Mouse (Mus musculus) mouse trophoblast stem cell (cell line): Measurements from ENCODE around the gene Dcun1d4.

Experiments used
- in situ Hi-C, 2 experiments: fragments of 300-500 bp; cut with MseI, MboI; formaldehyde crosslinking; loops; 2 replicates in 1 of 2; 3 replicates in 1 of 2; pipeline ENCODE4 v1.15.1; 2025

Gene Dcun1d4

DNA sequence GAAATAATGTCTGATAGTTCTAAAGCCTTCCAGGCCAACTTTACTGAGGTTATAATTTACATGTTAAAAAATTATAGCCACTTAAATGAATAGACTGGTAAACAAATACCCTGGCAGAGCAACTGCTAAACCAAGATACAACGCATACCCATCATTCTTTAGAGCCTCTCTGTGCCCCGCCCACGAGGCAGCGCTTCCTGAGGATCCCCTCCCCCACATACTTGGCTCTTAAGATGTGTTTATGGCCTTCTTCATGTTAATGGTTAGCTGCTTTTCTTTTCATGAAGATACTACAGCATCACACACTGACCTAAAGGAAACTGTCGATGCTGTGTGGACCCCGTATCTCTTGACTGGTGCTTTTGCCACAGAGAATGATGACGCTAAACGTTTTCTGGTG is 17.8 kb downstream of the Dcun1d4 start:
- in situ Hi-C loops = no loop called here

DNA sequence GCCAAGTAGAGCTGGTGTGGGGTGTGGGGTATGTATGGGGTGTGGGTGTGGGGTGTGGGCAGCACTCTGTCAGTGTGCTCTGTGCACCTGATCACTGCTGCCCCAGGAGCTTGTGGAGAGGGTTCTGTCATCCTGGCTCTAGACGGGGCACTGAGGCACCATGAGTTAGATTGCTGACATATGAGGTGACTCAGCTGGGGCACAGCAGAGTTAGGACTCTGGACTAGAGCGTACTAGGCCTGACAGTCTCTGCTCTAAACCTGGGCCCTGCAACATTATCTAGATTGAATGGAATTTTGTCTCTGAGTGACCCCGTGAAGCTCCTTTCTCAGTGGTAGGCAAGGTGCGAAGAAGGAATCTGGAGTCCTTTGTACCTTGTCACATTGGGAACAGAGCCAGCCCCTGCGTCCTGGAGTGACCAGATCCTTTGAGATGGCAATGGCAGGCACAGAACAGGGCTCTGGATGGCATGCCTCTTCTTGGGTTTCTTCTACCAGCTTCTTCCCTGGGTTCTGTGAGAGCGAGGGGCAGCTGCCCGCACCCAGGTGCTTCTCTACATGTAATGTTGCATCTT is 20.2 kb downstream of the Dcun1d4 start:
- in situ Hi-C loops = no loop called here

DNA sequence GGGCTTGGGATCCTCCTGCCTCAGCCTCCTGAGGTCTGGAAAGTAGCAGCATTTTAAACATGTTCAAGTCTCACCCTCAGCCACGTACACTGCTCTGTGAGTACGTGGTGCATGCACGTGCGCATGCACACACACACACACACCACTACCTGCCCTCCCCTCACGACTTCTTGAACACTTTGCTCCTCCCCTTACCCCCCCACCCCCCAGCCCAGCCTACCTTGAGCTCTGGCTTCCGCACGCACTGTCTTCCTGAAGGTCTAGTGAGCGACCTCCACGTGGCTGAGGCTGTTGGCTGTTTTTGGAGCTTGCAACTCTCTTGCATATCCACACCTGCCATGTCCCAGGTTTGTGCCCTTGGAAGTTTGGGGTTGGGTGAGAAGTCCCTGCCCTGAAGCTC is 21.6 kb downstream of the Dcun1d4 start:
- in situ Hi-C loops = no loop called here

DNA sequence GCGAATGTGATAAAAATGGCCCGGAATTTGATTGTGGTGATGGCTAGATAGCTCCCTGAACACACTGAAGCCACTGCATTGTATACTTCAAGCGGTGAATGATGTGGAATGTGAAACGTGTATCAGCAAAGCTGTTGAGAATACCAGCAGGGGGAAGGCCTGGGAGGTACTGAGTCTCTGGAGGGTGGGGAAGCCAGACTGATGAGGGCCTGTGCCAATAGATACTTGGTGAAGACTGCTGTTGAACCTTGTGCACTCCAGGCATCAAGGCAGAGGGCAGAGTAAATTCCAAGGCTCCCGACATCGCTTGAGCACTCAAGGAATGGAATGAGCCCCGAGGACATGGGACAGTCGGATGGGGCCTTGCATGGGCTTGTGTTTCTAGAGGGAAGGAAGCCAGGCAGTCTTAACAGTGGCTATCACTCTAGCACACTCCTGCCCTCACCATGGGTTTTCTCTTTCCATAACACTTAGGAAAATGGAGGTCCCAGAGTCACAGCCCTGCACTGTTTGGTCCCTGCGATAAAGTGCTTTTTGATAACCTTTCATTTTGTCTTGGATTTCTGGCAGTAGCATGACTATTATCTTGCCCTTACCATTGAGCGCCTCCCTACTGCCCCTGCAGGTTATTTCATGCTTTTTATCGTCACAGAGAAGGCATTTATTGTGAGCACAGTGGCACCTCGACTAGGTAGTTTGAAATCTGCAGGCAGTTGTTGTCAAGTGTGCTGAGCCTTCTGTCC is 22.4 kb downstream of the Dcun1d4 start:
- in situ Hi-C loops = no loop called here

DNA sequence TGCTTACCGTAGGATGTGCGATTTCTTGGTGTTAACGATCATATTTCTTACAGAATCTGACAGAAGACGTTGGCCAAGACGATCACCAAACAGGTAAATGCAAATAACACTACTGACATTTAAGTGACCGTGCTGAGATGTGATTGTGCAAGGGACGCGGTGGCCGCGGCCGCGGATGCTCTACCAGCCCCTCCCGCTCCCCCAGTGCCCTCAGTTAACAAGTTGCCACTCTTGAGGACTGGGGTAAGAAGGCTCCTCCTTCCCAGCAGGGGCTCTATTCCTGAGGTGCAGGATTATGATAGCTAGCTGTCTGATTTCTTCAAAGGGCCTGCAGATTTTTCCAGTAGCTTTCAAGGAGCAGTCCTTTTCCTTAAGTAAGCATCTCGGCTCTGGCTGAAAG is 30.3 kb downstream of the Dcun1d4 start:
- in situ Hi-C loops = no loop called here

DNA sequence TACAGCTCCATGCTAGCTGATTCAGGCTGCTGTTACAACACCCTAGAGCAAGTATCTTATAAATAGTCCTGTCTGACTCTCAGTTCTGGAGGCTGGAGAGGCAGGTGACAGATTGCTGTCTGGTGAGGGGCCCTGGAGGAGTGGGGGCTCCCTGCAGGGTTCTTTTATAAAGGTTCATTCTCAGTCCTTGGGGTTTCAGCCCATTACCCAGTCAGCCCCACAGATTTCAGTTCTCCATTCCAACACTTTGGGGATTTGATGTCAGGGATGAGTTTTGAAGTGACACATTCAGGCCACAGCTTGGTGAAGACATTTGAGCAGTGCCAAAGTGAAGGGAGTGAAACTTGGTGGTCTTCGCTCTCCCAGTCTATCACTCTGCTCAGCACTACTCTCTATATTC is 31.4 kb downstream of the Dcun1d4 start:
- in situ Hi-C loops = no loop called here

DNA sequence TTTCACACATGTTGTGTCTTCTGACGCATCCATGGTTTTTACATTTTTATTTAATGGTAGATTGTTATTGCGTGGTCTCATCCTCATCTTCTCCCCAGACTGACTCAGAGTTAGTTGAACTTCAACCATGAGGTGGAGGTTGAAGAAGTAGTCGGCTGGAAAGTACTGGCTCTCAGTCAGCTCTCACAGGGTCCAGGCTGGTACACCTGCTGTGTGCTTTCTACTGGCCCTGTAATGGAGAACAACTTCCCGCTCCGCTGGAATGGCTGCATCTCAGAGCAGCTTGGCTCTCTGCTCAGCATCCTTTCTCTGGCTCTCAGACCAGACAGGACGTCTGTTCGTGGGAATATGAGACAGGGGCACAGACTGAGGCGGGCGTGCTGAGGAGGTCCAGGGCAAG is 31.9 kb downstream of the Dcun1d4 start:
- in situ Hi-C loops = no loop called here

DNA sequence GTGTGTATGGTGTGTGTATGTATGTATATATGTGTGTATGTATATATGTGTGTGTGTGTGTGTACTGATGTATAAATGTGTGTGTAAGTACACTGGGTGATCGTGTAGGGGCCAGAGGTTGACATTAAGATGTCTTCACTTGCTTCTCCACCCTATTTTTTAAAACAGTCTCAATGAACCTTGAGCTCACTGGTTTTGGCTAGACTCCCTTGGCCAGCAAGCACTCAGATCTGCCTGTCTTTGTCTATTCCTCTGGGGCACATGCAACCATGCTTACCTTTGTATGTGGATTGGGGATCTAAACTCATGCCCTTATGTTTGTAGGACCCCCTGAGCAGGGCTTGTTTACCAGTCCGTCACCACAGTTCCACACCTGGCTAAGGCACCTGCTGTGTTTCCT is 33.4 kb downstream of the Dcun1d4 start:
- in situ Hi-C loops = no loop called here

DNA sequence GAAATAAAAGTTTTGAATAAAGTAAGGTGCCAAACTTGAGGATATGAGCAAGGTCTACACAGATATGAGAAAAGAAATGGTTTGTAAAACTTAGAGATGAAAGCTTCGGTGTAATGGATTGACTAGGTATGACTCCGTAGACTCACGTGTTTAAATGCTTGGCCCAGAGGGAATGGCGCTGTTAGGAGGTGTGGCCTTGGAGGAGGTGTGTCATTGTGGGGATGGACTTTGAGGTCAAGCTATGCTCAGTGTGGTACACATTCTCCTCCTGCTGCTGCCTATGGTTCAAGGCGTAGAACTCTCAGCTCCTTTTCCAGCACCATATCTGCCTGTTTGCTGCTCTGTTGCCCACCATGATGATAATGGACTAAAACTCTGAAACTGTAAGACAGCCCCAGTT is 36.5 kb downstream of the Dcun1d4 start:
- in situ Hi-C loops = no loop called here

DNA sequence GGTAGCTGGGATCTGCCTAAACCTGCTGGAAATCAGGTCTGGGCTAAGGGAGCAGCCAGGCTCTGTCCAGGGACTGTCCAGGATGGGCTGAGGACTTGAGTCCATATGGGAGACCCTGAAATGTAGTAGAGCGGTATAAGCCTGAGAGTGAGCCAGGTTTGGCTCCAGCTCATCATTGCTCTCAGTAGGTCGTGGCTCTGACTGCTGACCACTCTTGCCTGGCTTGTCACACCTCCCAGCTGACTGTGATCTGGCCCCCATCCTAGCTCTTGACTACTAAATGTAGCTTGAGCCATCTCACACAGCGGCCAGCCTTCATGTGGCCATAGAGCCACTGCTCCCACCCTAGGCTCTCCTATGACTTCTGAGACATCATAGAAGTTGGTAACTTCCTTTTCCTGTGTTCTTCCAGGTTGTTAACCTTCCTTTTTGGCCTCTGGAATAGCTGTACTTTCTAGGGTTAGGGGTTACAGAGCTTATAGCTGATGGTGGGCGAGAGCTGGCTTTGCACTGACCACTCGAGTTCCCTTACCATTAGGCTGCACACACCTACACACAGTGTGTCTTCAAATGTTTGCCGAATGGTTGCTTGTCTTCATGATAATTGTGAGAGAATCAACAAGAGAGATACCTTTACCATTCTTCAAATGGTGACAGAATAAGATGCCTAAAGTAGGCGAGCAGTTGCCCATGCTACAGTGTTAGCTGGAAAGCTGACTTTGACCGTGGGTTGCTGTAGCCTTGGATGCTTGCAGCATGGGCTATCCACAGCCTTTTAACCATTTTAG is 37.8 kb downstream of the Dcun1d4 start:
- in situ Hi-C loops = no loop called here

DNA sequence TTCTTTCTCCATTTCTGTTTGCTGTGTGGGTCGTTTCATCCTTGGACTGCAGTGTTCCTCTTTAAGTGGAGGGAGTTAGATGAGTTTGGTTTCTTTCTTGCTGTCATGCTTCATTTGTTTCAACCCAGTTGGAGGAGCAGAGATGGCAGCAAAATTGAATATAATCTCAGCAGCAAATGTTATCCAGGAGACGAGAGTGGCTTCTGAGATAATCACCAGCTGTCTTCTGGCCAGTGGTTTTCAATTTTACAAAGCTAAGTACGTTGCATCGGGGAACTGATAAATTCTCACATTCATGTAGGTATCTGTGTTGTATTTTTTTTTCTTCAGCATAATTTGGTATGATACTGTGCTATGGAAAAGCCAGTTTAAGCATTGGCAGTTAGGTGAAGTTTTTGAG is 40.0 kb downstream of the Dcun1d4 start:
- in situ Hi-C loops = no loop called here

DNA sequence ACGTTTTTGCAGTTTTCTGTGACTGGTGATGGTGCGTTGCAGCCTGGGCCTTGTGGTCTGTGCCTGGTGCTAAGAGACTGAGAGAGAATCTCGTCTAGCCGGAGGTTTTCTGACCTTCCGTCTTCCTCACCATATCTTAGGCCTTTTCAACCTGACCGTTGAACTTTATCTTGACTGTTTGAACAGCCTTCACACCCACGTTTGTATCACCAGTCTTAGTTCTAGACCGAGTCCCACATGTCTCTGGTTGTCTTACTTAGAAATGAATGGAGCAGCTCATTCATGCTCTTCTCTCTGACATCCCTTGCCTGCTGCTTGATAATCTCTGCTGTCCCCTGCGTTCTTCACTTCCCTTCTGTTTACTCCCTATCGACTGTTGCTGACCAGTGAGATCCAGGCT is 42.4 kb downstream of the Dcun1d4 start:
- in situ Hi-C loops = no loop called here

DNA sequence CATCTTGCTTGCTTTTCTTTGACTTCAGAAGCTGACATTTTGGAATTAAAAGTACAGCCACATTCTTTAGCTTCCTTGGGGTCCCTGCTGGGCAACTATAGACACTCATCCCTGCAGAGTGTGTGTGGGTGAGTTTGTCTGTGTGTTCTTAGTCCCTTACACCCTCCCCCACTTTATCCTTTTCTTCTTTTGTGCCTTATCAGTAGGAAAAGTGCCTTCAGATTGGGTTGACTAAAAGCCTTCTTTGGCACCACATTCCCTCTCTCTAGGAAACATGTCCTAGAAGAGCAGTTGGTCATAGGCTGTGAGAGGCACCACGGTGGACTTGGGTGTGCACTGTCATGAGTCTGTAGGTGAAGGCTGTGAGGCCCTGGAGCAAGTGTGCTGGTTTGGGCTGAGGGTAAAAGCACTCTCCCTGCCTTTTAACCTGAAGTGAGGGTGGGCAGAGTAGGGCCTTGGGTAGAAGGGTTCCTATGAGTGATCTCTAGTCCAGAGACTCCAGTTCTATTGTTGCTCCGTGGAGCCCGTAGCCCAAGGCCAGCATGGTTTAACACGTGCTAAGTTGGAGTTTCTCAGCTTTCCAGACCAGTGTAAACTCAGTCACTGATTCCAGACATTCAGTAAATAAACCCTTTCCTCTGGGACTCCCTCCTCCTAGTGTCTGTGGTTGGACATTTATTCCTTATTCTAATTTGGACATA is 43.6 kb downstream of the Dcun1d4 start:
- in situ Hi-C loops = no loop called here

DNA sequence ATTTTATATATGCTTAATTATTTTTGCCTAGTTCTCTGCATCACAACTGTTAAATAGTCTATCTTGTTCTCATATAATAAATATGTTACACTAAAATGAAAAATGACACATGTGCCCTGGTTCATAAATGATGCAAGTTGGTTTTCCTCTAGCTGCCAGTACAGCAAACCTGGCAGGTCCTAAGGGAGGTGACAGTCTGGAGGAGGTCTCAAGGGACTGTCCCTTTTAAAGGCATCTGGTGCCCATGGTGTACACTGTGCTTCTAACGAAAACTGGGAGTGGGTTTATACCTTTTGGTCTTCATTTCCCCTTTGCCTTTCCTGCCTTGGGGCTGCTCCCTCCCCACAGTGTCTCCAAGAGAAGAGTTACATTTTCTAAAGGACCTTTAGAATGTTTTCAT is 51.4 kb downstream of the Dcun1d4 start:
- in situ Hi-C loops = loop anchor here in 1 of 2 experiments (5.0 kb wide), 1 partner anchor 100 kb away; the partner anchor contains the start of gene Lrrc66

DNA sequence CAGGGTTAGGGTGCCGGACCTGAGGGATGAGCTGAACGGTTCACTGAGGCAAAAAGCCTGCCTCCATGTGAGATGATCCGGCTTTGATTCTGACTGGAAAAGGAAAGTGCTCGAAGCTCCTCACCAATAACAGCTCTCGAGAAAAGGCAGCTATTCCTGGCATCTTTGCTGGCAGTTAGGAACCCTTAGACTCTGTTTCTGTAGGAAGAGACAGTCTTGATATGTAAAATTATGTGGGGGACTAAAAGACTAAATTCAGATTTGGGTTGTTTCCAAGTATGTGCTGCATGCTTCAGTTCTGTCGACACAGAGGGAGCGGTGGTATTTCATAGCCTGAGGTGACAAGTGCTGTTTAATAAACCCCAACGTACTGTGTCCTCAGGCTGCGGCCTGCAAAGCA is 52.1 kb downstream of the Dcun1d4 start:
- in situ Hi-C loops = loop anchor here in 1 of 2 experiments (5.0 kb wide), 1 partner anchor 99 kb away; the partner anchor contains the start of gene Lrrc66

DNA sequence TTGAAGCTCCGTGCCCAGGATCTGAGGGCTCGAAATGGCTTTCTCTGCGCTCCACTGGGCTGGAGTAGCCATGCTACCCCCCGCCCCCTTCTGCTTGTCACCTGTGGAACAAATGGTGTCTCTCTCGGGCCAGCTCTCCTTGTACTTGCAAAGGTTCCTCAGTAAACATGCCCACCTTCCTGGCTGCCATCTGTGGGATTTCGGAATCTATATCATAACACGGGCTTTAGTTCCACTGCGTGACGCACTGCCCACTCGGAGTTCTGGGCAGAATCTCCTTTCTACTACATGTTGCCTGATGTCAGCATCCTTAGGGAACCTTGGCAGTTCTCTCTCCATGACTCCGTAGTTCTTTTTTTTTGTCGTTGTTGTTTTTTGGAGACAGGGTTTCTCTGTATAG is 56.9 kb downstream of the Dcun1d4 start:
- in situ Hi-C loops = no loop called here

DNA sequence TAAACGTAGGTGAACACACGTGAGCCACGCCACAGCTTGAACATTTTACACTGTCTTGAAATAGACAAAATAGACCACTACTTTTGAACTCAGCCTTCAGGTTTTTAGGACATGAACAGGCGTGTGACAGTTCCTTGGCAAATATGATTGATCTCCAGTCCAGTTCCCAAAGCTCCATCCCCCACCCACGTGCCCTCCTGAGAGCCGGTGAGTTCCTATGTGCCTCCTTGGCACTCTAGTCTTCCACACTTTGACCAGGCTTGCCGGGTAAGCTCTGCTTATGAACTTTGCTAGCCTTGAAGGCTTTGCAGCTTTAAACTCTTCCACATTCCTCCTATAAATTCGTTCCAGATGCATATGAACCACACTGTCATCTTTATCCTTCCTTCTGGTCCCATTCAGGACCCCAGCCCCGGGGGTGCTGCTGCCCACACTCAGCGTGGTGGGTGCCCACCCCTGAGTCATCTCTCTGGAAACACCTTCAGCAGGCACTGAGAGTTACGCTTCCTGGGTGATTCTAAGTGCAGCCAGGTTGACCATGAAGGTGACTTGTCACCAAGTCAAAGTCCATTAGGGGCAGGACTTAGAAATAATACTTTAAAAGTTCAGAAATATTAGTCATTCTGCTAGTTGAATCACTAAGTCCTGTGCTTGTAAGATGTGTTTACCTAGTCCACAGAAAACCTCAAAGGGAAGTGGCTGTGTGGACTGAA is 57.9 kb downstream of the Dcun1d4 start:
- in situ Hi-C loops = no loop called here

DNA sequence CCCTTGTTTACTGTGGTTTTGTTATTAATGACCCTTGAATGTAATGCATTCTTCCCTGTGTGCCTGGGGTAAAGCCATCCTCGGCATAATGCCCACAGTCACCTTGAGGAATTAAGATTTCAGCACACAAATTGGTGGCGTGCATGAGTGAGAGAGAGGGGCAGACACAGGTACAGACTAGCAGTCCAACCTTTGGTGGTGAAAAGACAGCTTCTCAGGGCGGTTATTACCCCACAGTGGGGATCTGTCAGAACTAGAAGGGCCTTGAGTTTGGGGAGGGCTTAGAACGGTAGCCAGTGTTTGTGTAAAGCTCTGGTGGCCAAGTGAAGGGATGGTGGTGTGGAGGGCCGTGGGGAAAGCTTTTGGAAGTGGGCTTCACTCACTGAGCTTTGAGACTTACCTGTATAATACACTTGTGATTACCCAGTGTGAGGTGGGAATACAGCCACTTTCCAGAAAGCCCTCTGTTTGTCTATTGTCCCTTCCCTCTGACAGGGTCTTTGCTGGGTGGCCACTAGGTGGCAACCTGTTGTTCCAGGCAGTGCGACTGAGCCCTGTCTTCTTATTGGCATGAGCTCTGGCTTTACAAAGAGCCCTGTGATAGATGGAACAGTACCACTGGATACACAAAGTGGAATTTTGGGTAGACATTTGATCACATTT is 59.2 kb downstream of the Dcun1d4 start:
- in situ Hi-C loops = loop anchor here in 1 of 2 experiments (10.0 kb wide), 1 partner anchor 95 kb away; the partner anchor contains the start of gene Lrrc66

DNA sequence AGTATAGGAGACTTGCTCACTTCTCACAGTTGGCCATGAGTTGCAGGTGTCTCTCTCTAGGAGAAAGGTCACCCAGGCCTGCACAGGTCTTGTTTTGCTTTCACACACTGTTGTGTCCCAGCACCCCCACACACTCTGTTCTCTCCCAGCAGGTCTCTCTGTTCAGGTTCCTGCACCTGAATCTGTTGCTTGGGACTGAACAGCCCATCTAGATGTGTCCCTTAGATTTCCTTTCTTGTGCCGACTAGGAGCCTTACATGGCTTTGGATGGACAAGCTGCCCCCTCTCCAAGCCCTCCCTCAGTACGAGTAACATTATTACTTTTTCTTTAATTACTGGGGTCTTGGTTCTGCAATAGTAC is 59.7 kb downstream of the Dcun1d4 start:
- in situ Hi-C loops = loop anchor here in 1 of 2 experiments (10.0 kb wide), 1 partner anchor 94 kb away; the partner anchor contains the start of gene Lrrc66

DNA sequence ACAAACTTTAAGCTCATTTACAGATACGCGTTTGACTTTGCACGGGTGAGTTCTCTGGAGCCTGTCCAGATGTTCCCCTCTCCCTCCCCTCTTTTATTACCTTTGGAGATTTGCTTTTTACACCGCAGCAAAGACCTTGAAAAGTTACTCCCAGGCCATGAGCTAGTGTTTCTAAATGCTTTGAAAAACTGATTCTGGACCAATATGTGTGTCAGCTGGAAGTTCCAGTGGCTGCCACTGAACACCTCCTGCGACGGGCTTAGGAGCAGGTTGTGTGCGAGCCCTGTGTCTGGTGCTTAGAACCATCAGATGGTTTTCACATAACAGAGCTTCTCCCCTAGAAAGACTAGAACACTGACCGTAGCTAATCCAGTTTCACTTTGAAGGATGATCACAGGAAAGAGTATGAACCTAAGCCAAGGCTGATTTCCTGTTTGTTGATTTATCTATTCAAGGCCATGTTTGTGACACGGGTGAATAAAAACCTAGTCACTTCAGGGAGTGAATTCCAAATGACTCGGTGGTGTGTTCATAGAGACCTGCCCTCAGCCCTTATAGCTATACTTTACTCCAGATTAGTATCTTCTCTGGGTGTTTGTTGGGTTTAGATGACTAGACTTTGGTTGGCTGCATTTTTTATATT is 63.4 kb downstream of the Dcun1d4 start:
- in situ Hi-C loops = loop anchor here in 1 of 2 experiments (10.0 kb wide), 1 partner anchor 91 kb away; the partner anchor contains the start of gene Lrrc66
